Mouse (Mus musculus): ENCODE measurements around the gene Serpine2. TPM values are rescaled to one million over a fixed set of nuclear protein-coding genes. Genes with fewer than 3 reads are reported as not detected.

Serpine2 gene
- polyA plus RNA-seq, 1 experiment = 18.2 TPM

GRCm38 (mm10) chr1:79759006-79759405, 102.0 kb downstream of the Serpine2 start:
- peak overlapping the region; percentile 72 for H3K4me2 ChIP-seq (ENCODE audit: low read depth)
- peak overlapping the region; percentile 93 for H3K4me3 ChIP-seq
- peaks cover 54% of the 10 kb centered on the region for H3K79me2 ChIP-seq (ENCODE audit: control insufficient read depth, insufficient read depth)
- no peak for TF ChIP-seq MAX (IDR thresholded peaks at IDR 0.05; ENCODE audit: low read depth)
- TF ChIP-seq POLR2A (IDR thresholded peaks at IDR 0.05; ENCODE audit: insufficient read length, low read depth) = no peak
- no peak for TF ChIP-seq TCF3 (IDR thresholded peaks at IDR 0.05; ENCODE audit: insufficient read length, low read depth)
- TF ChIP-seq POLR2AphosphoS2 (IDR thresholded peaks at IDR 0.05; ENCODE audit: insufficient read length, low read depth) = no peak
- TF ChIP-seq REST (IDR thresholded peaks at IDR 0.05; ENCODE audit: insufficient read depth, insufficient read length) = no peak
- no peak for TF ChIP-seq TCF12 (IDR thresholded peaks at IDR 0.05; ENCODE audit: insufficient read depth, poor library complexity, severe bottlenecking)
- no peak for TF ChIP-seq SRF (IDR thresholded peaks at IDR 0.05; ENCODE audit: control insufficient read depth, insufficient read length, low read depth)
- no peak for TF ChIP-seq MYOG (IDR thresholded peaks at IDR 0.05; ENCODE audit: control insufficient read depth in 1 of 3, insufficient read depth in 1 of 3, insufficient read length in 2 of 3, low read depth in 2 of 3)
- no peak for TF ChIP-seq USF1 (IDR thresholded peaks at IDR 0.05; ENCODE audit: low read depth)
- TF ChIP-seq MYOD1 (IDR thresholded peaks at IDR 0.05; ENCODE audit: control insufficient read depth in 1 of 3, insufficient read length in 2 of 3, low read depth in 2 of 3) = no peak
- TF ChIP-seq E2F4 (IDR thresholded peaks at IDR 0.05; ENCODE audit: insufficient read depth) = no peak
- no peak for TF ChIP-seq CEBPB (IDR thresholded peaks at IDR 0.05; ENCODE audit: insufficient read depth, poor library complexity, severe bottlenecking)
- H3K27me3 ChIP-seq (ENCODE audit: control insufficient read depth, insufficient read depth, insufficient read length) = no peaks in the 10 kb centered on the region
- no peak overlapping the region for H3ac ChIP-seq (ENCODE audit: control insufficient read depth, insufficient read length)
- H3K36me3 ChIP-seq (ENCODE audit: control insufficient read depth, insufficient read depth) = no peaks in the 10 kb centered on the region

- H3K79me2 ChIP-seq (ENCODE audit: control insufficient read depth, insufficient read depth) = peaks cover 67% of the 10 kb centered on the region
- H3K4me2 ChIP-seq (ENCODE audit: low read depth) = no peak overlapping the region
- no peak for TF ChIP-seq MYOD1 (IDR thresholded peaks at IDR 0.05; ENCODE audit: control insufficient read depth in 1 of 3, insufficient read length in 2 of 3, low read depth in 2 of 3)
- no peak for TF ChIP-seq CEBPB (IDR thresholded peaks at IDR 0.05; ENCODE audit: insufficient read depth, poor library complexity, severe bottlenecking)
- no peak for TF ChIP-seq TCF12 (IDR thresholded peaks at IDR 0.05; ENCODE audit: insufficient read depth, poor library complexity, severe bottlenecking)
- no peak for TF ChIP-seq POLR2AphosphoS2 (IDR thresholded peaks at IDR 0.05; ENCODE audit: insufficient read length, low read depth)
- TF ChIP-seq MYOG (IDR thresholded peaks at IDR 0.05; ENCODE audit: control insufficient read depth in 1 of 3, insufficient read depth in 1 of 3, insufficient read length in 2 of 3, low read depth in 2 of 3) = no peak
- TF ChIP-seq MAX (IDR thresholded peaks at IDR 0.05; ENCODE audit: low read depth) = no peak
- no peak for TF ChIP-seq TCF3 (IDR thresholded peaks at IDR 0.05; ENCODE audit: insufficient read length, low read depth)
- TF ChIP-seq SRF (IDR thresholded peaks at IDR 0.05; ENCODE audit: control insufficient read depth, insufficient read length, low read depth) = no peak
- TF ChIP-seq REST (IDR thresholded peaks at IDR 0.05; ENCODE audit: insufficient read depth, insufficient read length) = no peak
- no peak for TF ChIP-seq USF1 (IDR thresholded peaks at IDR 0.05; ENCODE audit: low read depth)
- TF ChIP-seq E2F4 (IDR thresholded peaks at IDR 0.05; ENCODE audit: insufficient read depth) = no peak
- no peak for TF ChIP-seq POLR2A (IDR thresholded peaks at IDR 0.05; ENCODE audit: insufficient read length, low read depth)
- no peak overlapping the region for H3K4me3 ChIP-seq
- H3K36me3 ChIP-seq (ENCODE audit: control insufficient read depth, insufficient read depth) = no peaks in the 10 kb centered on the region
- no peak overlapping the region for H3ac ChIP-seq (ENCODE audit: control insufficient read depth, insufficient read length)
- H3K27me3 ChIP-seq (ENCODE audit: control insufficient read depth, insufficient read depth, insufficient read length) = no peaks in the 10 kb centered on the region
These were observed 103.4 kb downstream of the Serpine2 start for GRCm38 (mm10) chr1:79757597-79757996.

- H3K4me2 ChIP-seq (ENCODE audit: low read depth) = no peak overlapping the region
- no peaks in the 10 kb centered on the region for H3K36me3 ChIP-seq (ENCODE audit: control insufficient read depth, insufficient read depth)
- H3K27me3 ChIP-seq (ENCODE audit: control insufficient read depth, insufficient read depth, insufficient read length) = no peaks in the 10 kb centered on the region
- H3ac ChIP-seq (ENCODE audit: control insufficient read depth, insufficient read length) = no peak overlapping the region
- H3K4me3 ChIP-seq = no peak overlapping the region
- TF ChIP-seq CEBPB (IDR thresholded peaks at IDR 0.05; ENCODE audit: insufficient read depth, poor library complexity, severe bottlenecking) (no peak), SRF (IDR thresholded peaks at IDR 0.05; ENCODE audit: control insufficient read depth, insufficient read length, low read depth) (no peak), TCF12 (IDR thresholded peaks at IDR 0.05; ENCODE audit: insufficient read depth, poor library complexity, severe bottlenecking) (no peak), TCF3 (IDR thresholded peaks at IDR 0.05; ENCODE audit: insufficient read length, low read depth) (no peak), E2F4 (IDR thresholded peaks at IDR 0.05; ENCODE audit: insufficient read depth) (no peak), POLR2A (IDR thresholded peaks at IDR 0.05; ENCODE audit: insufficient read length, low read depth) (no peak), POLR2AphosphoS2 (IDR thresholded peaks at IDR 0.05; ENCODE audit: insufficient read length, low read depth) (no peak), REST (IDR thresholded peaks at IDR 0.05; ENCODE audit: insufficient read depth, insufficient read length) (no peak), MYOD1 (IDR thresholded peaks at IDR 0.05; ENCODE audit: control insufficient read depth in 1 of 3, insufficient read length in 2 of 3, low read depth in 2 of 3) (no peak), MYOG (IDR thresholded peaks at IDR 0.05; ENCODE audit: control insufficient read depth in 1 of 3, insufficient read depth in 1 of 3, insufficient read length in 2 of 3, low read depth in 2 of 3) (no peak), MAX (IDR thresholded peaks at IDR 0.05; ENCODE audit: low read depth) (no peak)
- H3K79me2 ChIP-seq (ENCODE audit: control insufficient read depth, insufficient read depth) = peaks cover 69% of the 10 kb centered on the region
These were observed 103.8 kb downstream of the Serpine2 start for GRCm38 (mm10) chr1:79757161-79757560.

GRCm38 (mm10) chr1:79756417-79756816, 104.6 kb downstream of the Serpine2 start:
- no peaks in the 10 kb centered on the region for H3K27me3 ChIP-seq (ENCODE audit: control insufficient read depth, insufficient read depth, insufficient read length)
- H3K4me3 ChIP-seq = no peak overlapping the region
- no peaks in the 10 kb centered on the region for H3K36me3 ChIP-seq (ENCODE audit: control insufficient read depth, insufficient read depth)
- no peak overlapping the region for H3ac ChIP-seq (ENCODE audit: control insufficient read depth, insufficient read length)
- peaks cover 74% of the 10 kb centered on the region for H3K79me2 ChIP-seq (ENCODE audit: control insufficient read depth, insufficient read depth)
- no peak overlapping the region for H3K4me2 ChIP-seq (ENCODE audit: low read depth)
- TF ChIP-seq POLR2AphosphoS2 (IDR thresholded peaks at IDR 0.05; ENCODE audit: insufficient read length, low read depth) = no peak

GRCm38 (mm10) chr1:79755376-79755775, 105.6 kb downstream of the Serpine2 start:
- peak overlapping the region; percentile 6 for H3K4me2 ChIP-seq (ENCODE audit: low read depth)
- TF ChIP-seq CEBPB (IDR thresholded peaks at IDR 0.05; ENCODE audit: insufficient read depth, poor library complexity, severe bottlenecking) (no peak), TCF12 (IDR thresholded peaks at IDR 0.05; ENCODE audit: insufficient read depth, poor library complexity, severe bottlenecking) (no peak)
- H3K4me3 ChIP-seq = no peak overlapping the region
- H3ac ChIP-seq (ENCODE audit: control insufficient read depth, insufficient read length) = no peak overlapping the region
- peaks cover 4% of the 10 kb centered on the region for H3K36me3 ChIP-seq (ENCODE audit: control insufficient read depth, insufficient read depth)
- peaks cover 74% of the 10 kb centered on the region for H3K79me2 ChIP-seq (ENCODE audit: control insufficient read depth, insufficient read depth)
- H3K27me3 ChIP-seq (ENCODE audit: control insufficient read depth, insufficient read depth, insufficient read length) = no peaks in the 10 kb centered on the region
